Mouse (Mus musculus) cerebellum, adult 18-20 months (tissue): ENCODE data around the gene Tepp.

Source experiments
- DNase-seq, 2 experiments: peaks; one replicate each; pipeline ENCODE4 v3.0.0; 2021

The Tepp gene

DNA sequence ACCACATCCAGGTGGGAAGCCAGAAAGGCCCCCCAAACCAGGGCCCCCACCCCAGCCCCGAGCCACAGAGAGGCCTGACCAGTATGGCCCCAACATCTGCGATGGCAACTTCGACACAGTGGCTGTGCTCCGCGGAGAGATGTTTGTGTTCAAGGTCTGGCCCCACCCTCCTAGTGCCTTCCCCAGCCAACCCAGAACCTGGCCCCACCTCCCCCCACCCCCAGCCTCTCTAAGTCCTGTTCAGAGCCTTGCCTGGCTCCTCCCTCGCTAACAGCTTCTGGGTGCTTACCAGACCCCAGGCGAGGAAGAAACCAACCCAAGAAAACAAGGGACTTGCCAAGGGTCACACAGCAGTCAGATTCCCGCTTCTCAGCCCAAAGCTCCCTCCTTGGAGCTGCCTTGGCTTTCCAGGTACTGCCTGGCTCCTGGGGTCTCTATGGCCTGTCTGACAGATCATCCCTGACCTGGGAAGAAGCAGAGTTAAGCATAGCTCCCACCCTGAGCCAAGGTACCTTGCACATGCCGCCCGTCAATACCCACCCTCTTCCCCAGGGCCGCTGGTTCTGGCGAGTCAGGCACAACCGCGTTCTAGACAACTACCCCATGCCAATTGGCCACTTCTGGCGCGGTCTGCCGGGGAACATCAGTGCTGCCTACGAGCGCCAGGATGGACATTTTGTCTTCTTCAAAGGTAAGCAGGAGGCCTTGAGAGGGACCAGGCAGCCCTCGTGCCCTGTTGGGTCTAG, 59.4 kb downstream of the Tepp start:
- DNase-seq = no peak

DNA sequence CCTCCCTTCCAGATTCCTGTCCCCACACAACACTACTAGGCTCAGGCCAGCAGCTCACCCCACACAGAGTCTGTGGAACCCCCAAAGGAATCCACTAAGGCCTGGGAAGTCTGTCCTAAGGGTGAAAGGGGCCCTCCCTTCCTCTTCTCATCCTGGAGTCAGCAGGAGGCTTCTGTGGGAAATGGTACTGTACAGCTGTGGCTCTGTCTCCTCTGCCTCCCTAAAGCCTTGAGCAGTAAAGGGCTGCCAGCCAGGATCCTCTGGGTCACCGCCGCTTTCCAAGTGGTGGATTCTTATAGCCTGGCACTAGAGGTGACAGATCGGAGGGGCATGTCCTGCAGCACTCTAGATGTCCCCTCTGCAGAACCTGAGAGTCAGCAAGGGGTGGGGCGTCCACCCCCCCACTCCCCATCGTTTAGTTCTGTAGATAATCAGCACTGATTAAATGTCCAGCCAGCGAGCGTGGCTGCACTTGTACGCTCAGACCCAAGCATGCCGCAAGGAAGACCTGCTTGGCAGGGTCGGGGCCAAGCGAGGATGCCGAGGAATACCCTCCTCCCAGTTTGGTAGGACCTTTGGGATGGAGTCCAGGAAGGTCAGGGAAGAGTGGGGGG, 63.1 kb downstream of the Tepp start:
- DNase-seq = no peak

DNA sequence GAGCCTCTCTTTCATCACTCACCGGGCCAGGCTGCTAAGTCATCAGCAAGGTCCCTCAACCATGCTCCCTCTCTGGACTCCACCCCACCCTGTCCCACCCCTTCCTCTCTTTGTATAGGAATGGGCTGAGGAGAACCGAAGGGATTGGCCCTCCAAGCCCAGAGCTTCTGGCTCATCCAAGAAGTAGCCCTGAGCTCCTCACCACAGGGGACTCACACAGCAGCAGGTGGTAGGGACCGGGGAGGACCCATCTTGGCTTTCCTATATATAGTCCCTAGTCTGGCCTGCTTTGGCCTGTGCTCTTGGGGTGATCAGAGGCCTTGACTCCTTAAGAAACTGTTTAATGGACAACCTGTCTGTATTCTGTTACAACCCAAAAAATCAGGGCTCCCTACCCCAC, 64.1 kb downstream of the Tepp start:
- no peak for DNase-seq

DNA sequence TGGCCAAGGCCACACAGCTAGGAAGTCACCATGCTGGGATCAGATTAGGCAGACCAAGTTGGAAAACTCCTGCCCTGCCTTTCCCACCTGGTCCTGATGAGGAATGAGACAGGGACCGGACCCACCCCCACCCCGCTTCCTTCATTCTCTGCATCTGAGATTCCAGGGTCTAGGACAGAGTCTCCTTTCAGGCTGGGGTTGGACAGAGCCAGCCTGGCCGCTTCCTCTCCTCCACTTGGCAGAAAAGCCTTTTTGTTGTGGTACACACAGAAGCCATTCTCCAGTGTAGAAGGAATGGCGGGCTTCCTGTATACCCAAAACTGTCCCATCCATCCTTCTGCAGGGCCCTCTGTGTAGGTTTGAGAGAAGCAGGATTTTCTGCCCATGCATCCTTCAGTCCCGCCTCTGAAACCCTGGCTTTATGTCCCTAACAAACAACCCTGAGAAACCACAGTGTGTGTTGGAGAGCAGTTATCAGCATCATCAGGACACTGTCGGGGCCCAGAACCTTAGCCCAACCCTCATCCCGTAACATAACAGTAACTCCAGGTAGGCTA, 65.1 kb downstream of the Tepp start:
- no peak for DNase-seq
